Mouse (Mus musculus): ENCODE data around the gene Gm9972.

The Gm9972 gene

GRCm38 (mm10) chr11:43035446-43035845 is at the start of gene Gm9972:
Gene Gm9972, plus strand, starts transcription at chr11:43035746.
- no peak for DNase-seq (ENCODE audit: low spot score)

GRCm38 (mm10) chr11:42999188-42999587 is 36.4 kb upstream of the Gm9972 start:
- no peak for DNase-seq (ENCODE audit: low spot score)

- DNase-seq (ENCODE audit: low spot score) = no peak
Observed at GRCm38 (mm10) chr11:43011941-43012340, 23.6 kb upstream of the Gm9972 start.

GRCm38 (mm10) chr11:43012980-43013379 is 22.6 kb upstream of the Gm9972 start:
- DNase-seq (ENCODE audit: low spot score) = no peak

- no peak for DNase-seq (ENCODE audit: low spot score)
Observed at GRCm38 (mm10) chr11:43023109-43023688, 12.3 kb upstream of the Gm9972 start.

GRCm38 (mm10) chr11:43029813-43030212 is 5.7 kb upstream of the Gm9972 start:
- no peak for DNase-seq (ENCODE audit: low spot score)

GRCm38 (mm10) chr11:43032141-43032540 is 3.4 kb upstream of the Gm9972 start:
- no peak for DNase-seq (ENCODE audit: low spot score)

- DNase-seq (ENCODE audit: low spot score) = no peak
Observed at GRCm38 (mm10) chr11:43045871-43046548, 10.5 kb downstream of the Gm9972 start.

- no peak for DNase-seq (ENCODE audit: low spot score)
Observed at GRCm38 (mm10) chr11:43049363-43049762, 13.8 kb downstream of the Gm9972 start.

- DNase-seq (ENCODE audit: low spot score) = no peak
Observed at GRCm38 (mm10) chr11:43054972-43055371, 19.4 kb downstream of the Gm9972 start.

GRCm38 (mm10) chr11:43059437-43059970 is 24.0 kb downstream of the Gm9972 start:
- no peak for DNase-seq (ENCODE audit: low spot score)

- no peak for DNase-seq (ENCODE audit: low spot score)
Observed at GRCm38 (mm10) chr11:43062286-43062685, 26.7 kb downstream of the Gm9972 start.

GRCm38 (mm10) chr11:43086309-43087050 is 50.9 kb downstream of the Gm9972 start:
- DNase-seq (ENCODE audit: low spot score) = no peak
